Mouse (Mus musculus): ENCODE measurements at regions not wholly inside any gene's neighbourhood (a gene's known extent, or its start where the extent isn't known, plus 50 kb on each side); places are given as distances from the start of the nearest gene placed in this dataset.

GRCm38 (mm10) chr2:171230536-171230935 is 498.9 kb downstream of the Dok5 start:
- H3K4me2 ChIP-seq (ENCODE audit: low read length) = no peak overlapping the region
- WGBS = 68% methylated on average over 12 of the region's 12 CpGs
- H3K27ac ChIP-seq (replicated peaks in 1 of 2; ENCODE audit: control insufficient read depth in 1 of 2, insufficient read depth in 1 of 2, low read depth in 2 of 2, low read length in 2 of 2) = no peak overlapping the region
- H3K9me3 ChIP-seq (ENCODE audit: control insufficient read depth, low read length) = no peaks in the 10 kb centered on the region
- no peaks in the 10 kb centered on the region for H3K4me1 ChIP-seq (ENCODE audit: control insufficient read depth in 2 of 2, insufficient read depth in 2 of 2, low read length in 2 of 2)
- no peak overlapping the region for H3K4me3 ChIP-seq (ENCODE audit: control insufficient read depth in 1 of 2, insufficient read depth in 1 of 2, low read depth in 1 of 2, low read length in 2 of 2)
- H3K9ac ChIP-seq (ENCODE audit: low read length) = no peak overlapping the region
- H3K36me3 ChIP-seq (ENCODE audit: control insufficient read depth, insufficient read depth, low read length) = no peaks in the 10 kb centered on the region
- H3K27me3 ChIP-seq (ENCODE audit: control insufficient read depth, insufficient read depth, low read length) = no peaks in the 10 kb centered on the region
- no peak for ATAC-seq (ENCODE audit: insufficient number of reproducible peaks, insufficient read depth, low FRiP score, low read depth)

- Histone ChIP-seq H3K27me3 (ENCODE audit: control insufficient read depth, insufficient read depth, low read length) (no peaks in the 10 kb centered on the region), H3K9me3 (ENCODE audit: control insufficient read depth, low read length) (no peaks in the 10 kb centered on the region), H3K27ac (replicated peaks in 1 of 2; ENCODE audit: control insufficient read depth in 1 of 2, insufficient read depth in 1 of 2, low read depth in 2 of 2, low read length in 2 of 2) (no peak overlapping the region), H3K4me2 (ENCODE audit: low read length) (no peak overlapping the region), H3K4me1 (ENCODE audit: control insufficient read depth in 2 of 2, insufficient read depth in 2 of 2, low read length in 2 of 2) (no peaks in the 10 kb centered on the region), H3K36me3 (ENCODE audit: control insufficient read depth, insufficient read depth, low read length) (no peaks in the 10 kb centered on the region), H3K9ac (ENCODE audit: low read length) (no peak overlapping the region), H3K4me3 (ENCODE audit: control insufficient read depth in 1 of 2, insufficient read depth in 1 of 2, low read depth in 1 of 2, low read length in 2 of 2) (no peak overlapping the region)
- ATAC-seq (ENCODE audit: insufficient number of reproducible peaks, insufficient read depth, low FRiP score, low read depth) = no peak
- 65% methylated on average over 3 of the region's 3 CpGs for WGBS
Measured at GRCm38 (mm10) chr2:171228229-171228628, 496.6 kb downstream of the Dok5 start.

- Histone ChIP-seq H3K4me3 (ENCODE audit: control insufficient read depth in 1 of 2, insufficient read depth in 1 of 2, low read depth in 1 of 2, low read length in 2 of 2) (no peak overlapping the region), H3K9ac (ENCODE audit: low read length) (no peak overlapping the region), H3K27ac (replicated peaks in 1 of 2; ENCODE audit: control insufficient read depth in 1 of 2, insufficient read depth in 1 of 2, low read depth in 2 of 2, low read length in 2 of 2) (no peak overlapping the region), H3K4me1 (ENCODE audit: control insufficient read depth in 2 of 2, insufficient read depth in 2 of 2, low read length in 2 of 2) (no peaks in the 10 kb centered on the region), H3K4me2 (ENCODE audit: low read length) (no peak overlapping the region), H3K36me3 (ENCODE audit: control insufficient read depth, insufficient read depth, low read length) (no peaks in the 10 kb centered on the region), H3K9me3 (ENCODE audit: control insufficient read depth, low read length) (no peaks in the 10 kb centered on the region), H3K27me3 (ENCODE audit: control insufficient read depth, insufficient read depth, low read length) (no peaks in the 10 kb centered on the region)
- ATAC-seq (ENCODE audit: insufficient number of reproducible peaks, insufficient read depth, low FRiP score, low read depth) = no peak
- 70% methylated on average over 6 of the region's 6 CpGs for WGBS
Measured at GRCm38 (mm10) chr2:171213792-171214191, 482.2 kb downstream of the Dok5 start.

- Histone ChIP-seq H3K4me3 (ENCODE audit: control insufficient read depth in 1 of 2, insufficient read depth in 1 of 2, low read depth in 1 of 2, low read length in 2 of 2) (no peak overlapping the region), H3K36me3 (ENCODE audit: control insufficient read depth, insufficient read depth, low read length) (no peaks in the 10 kb centered on the region), H3K9me3 (ENCODE audit: control insufficient read depth, low read length) (no peaks in the 10 kb centered on the region), H3K9ac (ENCODE audit: low read length) (no peak overlapping the region), H3K27me3 (ENCODE audit: control insufficient read depth, insufficient read depth, low read length) (no peaks in the 10 kb centered on the region), H3K4me2 (ENCODE audit: low read length) (no peak overlapping the region), H3K27ac (replicated peaks in 1 of 2; ENCODE audit: control insufficient read depth in 1 of 2, insufficient read depth in 1 of 2, low read depth in 2 of 2, low read length in 2 of 2) (no peak overlapping the region), H3K4me1 (ENCODE audit: control insufficient read depth in 2 of 2, insufficient read depth in 2 of 2, low read length in 2 of 2) (no peaks in the 10 kb centered on the region)
- WGBS = 81% methylated on average over 7 of the region's 7 CpGs
- ATAC-seq (ENCODE audit: insufficient number of reproducible peaks, insufficient read depth, low FRiP score, low read depth) = no peak
Measured at GRCm38 (mm10) chr2:171196472-171196871, 464.9 kb downstream of the Dok5 start.

GRCm38 (mm10) chr2:171192181-171192580 is 460.6 kb downstream of the Dok5 start:
- WGBS = 76% methylated on average over 5 of the region's 5 CpGs
- Histone ChIP-seq H3K9me3 (ENCODE audit: control insufficient read depth, low read length) (no peaks in the 10 kb centered on the region), H3K4me2 (ENCODE audit: low read length) (no peak overlapping the region), H3K27me3 (ENCODE audit: control insufficient read depth, insufficient read depth, low read length) (no peaks in the 10 kb centered on the region), H3K36me3 (ENCODE audit: control insufficient read depth, insufficient read depth, low read length) (no peaks in the 10 kb centered on the region), H3K4me3 (ENCODE audit: control insufficient read depth in 1 of 2, insufficient read depth in 1 of 2, low read depth in 1 of 2, low read length in 2 of 2) (no peak overlapping the region), H3K9ac (ENCODE audit: low read length) (no peak overlapping the region), H3K4me1 (ENCODE audit: control insufficient read depth in 2 of 2, insufficient read depth in 2 of 2, low read length in 2 of 2) (no peaks in the 10 kb centered on the region), H3K27ac (replicated peaks in 1 of 2; ENCODE audit: control insufficient read depth in 1 of 2, insufficient read depth in 1 of 2, low read depth in 2 of 2, low read length in 2 of 2) (no peak overlapping the region)
- no peak for ATAC-seq (ENCODE audit: insufficient number of reproducible peaks, insufficient read depth, low FRiP score, low read depth)

Measured in heart, embryonic 14.5 days (tissue).